Mouse (Mus musculus) v-Abl transformed pro-B cells (cell line): ENCODE data around the gene Tsg101.
"Not testable (repeated sequence)": the region's sequence is repeated elsewhere in the genome, so short reads cannot be mapped to it uniquely, and the experiment has no call there.

ENCODE experiments used
- in situ Hi-C, 2 experiments: fragments of 400-800 bp; cut with MboI; formaldehyde crosslinking; loops; one replicate each; pipeline ENCODE4 v1.15.1; 2025; ENCODE audit not compliant: unreplicated experiment in 2 of 2

Tsg101 gene

GRCm38 (mm10) chr7:46919551-46920176 is at the start of gene Tsg101:
Gene Tsg101 (minus strand): TSS chr7:46919969.
- in situ Hi-C loops, result loop anchor here in 1 of 2 experiments (10.0 kb wide), 1 partner anchor 115 kb away; no protein-coding TSS in a partner anchor

- in situ Hi-C loops, result loop anchor here (5.0 to 25.0 kb wide), 6 partner anchors 53 to 1798 kb away; no protein-coding TSS in a partner anchor
Observed at GRCm38 (mm10) chr7:46964070-46964469, 44.3 kb upstream of the Tsg101 start.

- in situ Hi-C loops, result loop anchor here (5.0 to 25.0 kb wide), 6 partner anchors 54 to 1799 kb away; no protein-coding TSS in a partner anchor
Observed at GRCm38 (mm10) chr7:46962806-46963618, 43.2 kb upstream of the Tsg101 start.

- in situ Hi-C loops, result loop anchor here (5.0 to 25.0 kb wide), 6 partner anchors 55 to 1800 kb away; no protein-coding TSS in a partner anchor
Observed at GRCm38 (mm10) chr7:46962132-46962531, 42.4 kb upstream of the Tsg101 start.

GRCm38 (mm10) chr7:46960991-46961390 is 41.2 kb upstream of the Tsg101 start:
- in situ Hi-C loops, result loop anchor here (5.0 to 25.0 kb wide), 6 partner anchors 56 to 1801 kb away; no protein-coding TSS in a partner anchor

- in situ Hi-C loops, result loop anchor here in 1 of 2 experiments (25.0 kb wide), 3 partner anchors 1053 to 1803 kb away; no protein-coding TSS in a partner anchor
Observed at GRCm38 (mm10) chr7:46958853-46959252, 39.1 kb upstream of the Tsg101 start.

GRCm38 (mm10) chr7:46957831-46958691 is 38.3 kb upstream of the Tsg101 start, which contains the start of gene Uevld:
Gene Uevld (minus strand): TSS chr7:46958527.
- in situ Hi-C loops, result loop anchor here in 1 of 2 experiments (25.0 kb wide), 3 partner anchors 1054 to 1804 kb away; no protein-coding TSS in a partner anchor

GRCm38 (mm10) chr7:46935847-46936246 is 16.1 kb upstream of the Tsg101 start:
- in situ Hi-C loops, result no loop called here

GRCm38 (mm10) chr7:46934788-46935187 is 15.0 kb upstream of the Tsg101 start:
- in situ Hi-C loops, result no loop called here

- in situ Hi-C loops, result no loop called here
Observed at GRCm38 (mm10) chr7:46931370-46931769, 11.6 kb upstream of the Tsg101 start.

GRCm38 (mm10) chr7:46928291-46928690 is 8.5 kb upstream of the Tsg101 start:
- in situ Hi-C loops, result no loop called here

- in situ Hi-C loops, result no loop called here
Observed at GRCm38 (mm10) chr7:46922075-46922474, 2.3 kb upstream of the Tsg101 start.

- in situ Hi-C loops, result loop anchor here in 1 of 2 experiments (10.0 kb wide), 1 partner anchor 114 kb away; no protein-coding TSS in a partner anchor
Observed at GRCm38 (mm10) chr7:46918678-46919371, 944 bp downstream of the Tsg101 start.

GRCm38 (mm10) chr7:46916376-46916775 is 3.4 kb downstream of the Tsg101 start:
- in situ Hi-C loops, result loop anchor here in 1 of 2 experiments (10.0 kb wide), 1 partner anchor 112 kb away; no protein-coding TSS in a partner anchor

GRCm38 (mm10) chr7:46911250-46911649 is 8.5 kb downstream of the Tsg101 start:
- in situ Hi-C loops, result loop anchor here in 1 of 2 experiments (10.0 kb wide), 1 partner anchor 106 kb away; no protein-coding TSS in a partner anchor

GRCm38 (mm10) chr7:46899343-46899742 is 20.4 kb downstream of the Tsg101 start:
- in situ Hi-C loops, result no loop called here

- in situ Hi-C loops, result no loop called here
Observed at GRCm38 (mm10) chr7:46895511-46895910, 24.3 kb downstream of the Tsg101 start.

GRCm38 (mm10) chr7:46883304-46883703 is 36.5 kb downstream of the Tsg101 start:
- in situ Hi-C loops, result no loop called here

- in situ Hi-C loops, result not testable (repeated sequence)
Observed at GRCm38 (mm10) chr7:46881941-46882340, 37.8 kb downstream of the Tsg101 start.
